Comparison of ENCODE assay signal across 8 mouse cellular contexts in genomic region chr9:57831267-57832082, GRCm38 (mm10). TPM values are rescaled to one million over a fixed set of nuclear protein-coding genes. Genes with fewer than 3 reads are reported as not detected.
DNase-seq lines count a peak whose midpoint lies in the region; ATAC-seq and TF ChIP-seq lines count a peak whose summit lies in the region.

No protein-coding gene starts in this region.

- H3K4me2 ChIP-seq in forebrain, embryonic 16.5 days (ENCODE audit: low read length) = peak overlapping the region; percentile 51
- H3K4me2 ChIP-seq in neural tube, embryonic 15.5 days = peak overlapping the region; percentile 43

- peak overlapping the region; percentile 53 for H3K27ac ChIP-seq in forebrain, embryonic 16.5 days (ENCODE audit: low read length)
- H3K27ac ChIP-seq in neural tube, embryonic 15.5 days (replicated peaks) = peak overlapping the region; percentile 56
- H3K27ac ChIP-seq in thymus, adult 2 months (ENCODE audit: control insufficient read depth, insufficient read depth, low read length) = no peak overlapping the region

- peaks cover 42% of the 10 kb centered on the region for H3K4me1 ChIP-seq in forebrain, embryonic 16.5 days (replicated peaks; ENCODE audit: control insufficient read depth, insufficient read depth, low read length)
- H3K4me1 ChIP-seq in neural tube, embryonic 15.5 days = peaks cover 63% of the 10 kb centered on the region
- peaks cover 40% of the 10 kb centered on the region for H3K4me1 ChIP-seq in thymus, adult 2 months (replicated peaks; ENCODE audit: control insufficient read depth, insufficient read depth, low read length)

- H3K4me3 ChIP-seq in forebrain, embryonic 16.5 days (replicated peaks; ENCODE audit: low read length) = peak overlapping the region; percentile 23; the same call in 1 of the 2 replicates
- H3K4me3 ChIP-seq in neural tube, embryonic 15.5 days (replicated peaks) = peak overlapping the region; percentile 19
- peak overlapping the region; percentile 23 for H3K4me3 ChIP-seq in thymus, adult 2 months (ENCODE audit: control insufficient read depth, insufficient read depth, low read length)

- H3K36me3 ChIP-seq in forebrain, embryonic 16.5 days (ENCODE audit: control insufficient read depth, insufficient read depth) = peaks cover 3% of the 10 kb centered on the region; the same call in 1 of the 2 replicates
- no peaks in the 10 kb centered on the region for H3K36me3 ChIP-seq in neural tube, embryonic 15.5 days
- H3K36me3 ChIP-seq in thymus, adult 2 months (ENCODE audit: control insufficient read depth, insufficient read depth, low read length) = peaks cover 10% of the 10 kb centered on the region; the same call in 1 of the 2 replicates

- H3K9ac ChIP-seq in forebrain, embryonic 16.5 days (replicated peaks; ENCODE audit: low read depth, low read length) = no peak overlapping the region; the same call in 1 of the 2 replicates
- H3K9ac ChIP-seq in neural tube, embryonic 15.5 days (replicated peaks) = no peak overlapping the region

- intact Hi-C loops in heart, postnatal 25 days (cut with DNase I) = loop anchor here (2.0 kb wide), 2 partner anchors 33 to 65 kb away; no protein-coding TSS in a partner anchor

- WGBS in forebrain, embryonic 16.5 days = 3% methylated on average over 24 of the region's 24 CpGs
- WGBS in neural tube, embryonic 15.5 days = 5% methylated on average over 24 of the region's 24 CpGs
- 5% methylated on average over 24 of the region's 24 CpGs for WGBS in thymus, adult 2 months

- ATAC-seq in forebrain, embryonic 16.5 days = peak; percentile 88
- peak; percentile 79 for ATAC-seq in neural tube, embryonic 15.5 days (ENCODE audit: low FRiP score)

- peak; percentile 23; the same call in 1 of the 2 replicates for TF ChIP-seq CTCF in thymus, adult 2 months (IDR thresholded peaks at IDR 0.05; ENCODE audit: borderline replicate concordance, control insufficient read depth, extremely low read depth, insufficient read depth, low read length, poor library complexity)

- 0 out of 2 replicates have a peak, but pooled peaks cover 3% of the 10 kb centered on the region for H3K27me3 ChIP-seq in forebrain, embryonic 16.5 days (replicated peaks; ENCODE audit: control insufficient read depth, insufficient read depth, low read length)
- no peaks in the 10 kb centered on the region for H3K27me3 ChIP-seq in neural tube, embryonic 15.5 days (replicated peaks)
- H3K27me3 ChIP-seq in thymus, adult 2 months (ENCODE audit: control insufficient read depth, insufficient read depth, low read length) = no peaks in the 10 kb centered on the region

- TF ChIP-seq POLR2A in thymus, adult 2 months (IDR thresholded peaks at IDR 0.05; ENCODE audit: control insufficient read depth, extremely low read depth, insufficient read depth, low read length, poor library complexity) = no peak

- peak; percentile 66 for DNase-seq in ES-CJ7 (ENCODE audit: low read depth, low spot score)
- peak; percentile 57 to 71 for DNase-seq in cerebellum, adult 18-20 months
- DNase-seq in heart, postnatal 25 days (ENCODE audit: low spot score) = peak; percentile 92
- DNase-seq in layer of hippocampus, adult 18-20 months (ENCODE audit: low spot score in 2 of 2) = peak; percentile 82 to 84
- DNase-seq in lung, adult 18-20 months = peak; percentile 92 to 95
- peak; percentile 79 for DNase-seq in thymus, adult 2 months

- no peaks in the 10 kb centered on the region for H3K9me3 ChIP-seq in forebrain, embryonic 16.5 days (ENCODE audit: control insufficient read depth, low read length)
- H3K9me3 ChIP-seq in neural tube, embryonic 15.5 days (replicated peaks) = no peaks in the 10 kb centered on the region

RNA-seq across cellular contexts. Expression of gene Arid3b, which starts 5.1 kb away (rescaled TPM):
- polyA plus RNA-seq in forebrain, embryonic 16.5 days (2015; fragmentation: Nextera tagmentation; extraction: Ambion mirVana) = 8.6 and 10.6 TPM in 2 replicates
- 1 to 10 TPM; 2.9 to 5.7 TPM for total RNA-seq in heart, postnatal 25 days (2021)
- total RNA-seq in layer of hippocampus, adult 18-20 months (2021) = 1 to 10 TPM; 6.7 to 7.4 TPM
- 6.7 and 8.9 TPM in 2 replicates for polyA plus RNA-seq in neural tube, embryonic 15.5 days (2015; fragmentation: Nextera tagmentation; extraction: Ambion mirVana)
- 68.0 and 70.3 TPM in 2 replicates for polyA plus RNA-seq in thymus, adult 2 months (2012; rRNA removed)
